Mouse (Mus musculus) intestine, postnatal 0 days (tissue): ENCODE measurements at regions not wholly inside any gene's neighbourhood (a gene's known extent, or its start where the extent isn't known, plus 50 kb on each side); places are given as distances from the start of the nearest gene placed in this dataset.

ENCODE experiments used
- ATAC-seq: fragments of 200-750 bp; cut with Nextera tagmentation; 2 replicates; pipeline ENCODE4 v1.8.0; 2017; ENCODE audit warnings: mild to moderate bottlenecking, moderate TSS enrichment, moderate library complexity
- H3K27ac ChIP-seq: fragments of 300-500 bp; sonication (generic); 2 replicates; pipeline ENCODE4 v1.5.1; 2014; ENCODE audit warnings: mild to moderate bottlenecking, low read depth, low read length, moderate library complexity
- H3K27me3 ChIP-seq: fragments of 300-500 bp; sonication (generic); replicated peaks from 2 replicates; pipeline ENCODE4 v1.6.1; 2014; ENCODE audit warnings: low read length, mixed read lengths; ENCODE audit not compliant: control insufficient read depth, insufficient read depth
- H3K36me3 ChIP-seq: fragments of 300-500 bp; sonication (generic); 2 replicates; pipeline ENCODE4 v1.6.1; 2014; ENCODE audit warnings: mild to moderate bottlenecking, moderate library complexity; ENCODE audit not compliant: control insufficient read depth, insufficient read depth
- H3K4me1 ChIP-seq: fragments of 300-500 bp; sonication (generic); replicated peaks from 2 replicates; pipeline ENCODE4 v1.6.1; 2014; ENCODE audit warnings: antibody characterized with exemption, low read length, mixed read lengths; ENCODE audit not compliant: control insufficient read depth, insufficient read depth
- H3K4me2 ChIP-seq: fragments of 300-500 bp; sonication (generic); replicated peaks from 2 replicates; pipeline ENCODE4 v1.6.1; 2014; ENCODE audit warnings: low read depth, mild to moderate bottlenecking, moderate library complexity
- H3K4me3 ChIP-seq: fragments of 300-500 bp; sonication (generic); 2 replicates; pipeline ENCODE4 v1.5.1; 2014; ENCODE audit warnings: low read depth, low read length
- H3K9ac ChIP-seq: fragments of 300-500 bp; sonication (generic); 2 replicates; pipeline ENCODE4 v1.6.1; 2014; ENCODE audit warnings: mild to moderate bottlenecking, low read depth, low read length
- H3K9me3 ChIP-seq: fragments of 300-500 bp; sonication (generic); 2 replicates; pipeline ENCODE4 v1.6.1; 2016; ENCODE audit warnings: mixed run types; ENCODE audit not compliant: control insufficient read depth
- CTCF ChIP-seq: sonication (generic); IDR thresholded peaks from 2 replicates; pipeline ENCODE4 v1.5.1; 2016; ENCODE audit warnings: low read depth, mild to moderate bottlenecking, control low read depth, antibody characterized with exemption, moderate library complexity
- WGBS: fragments of 180-500 bp; shearing (Covaris S2); extraction: QIAGEN DNeasy Blood & Tissue Kit; methylation state at CpG from one replicate; pipeline ENCODE4 v1.1.7; 2014; 5-methylcytosine and 5-hydroxymethylcytosine counted together

DNA sequence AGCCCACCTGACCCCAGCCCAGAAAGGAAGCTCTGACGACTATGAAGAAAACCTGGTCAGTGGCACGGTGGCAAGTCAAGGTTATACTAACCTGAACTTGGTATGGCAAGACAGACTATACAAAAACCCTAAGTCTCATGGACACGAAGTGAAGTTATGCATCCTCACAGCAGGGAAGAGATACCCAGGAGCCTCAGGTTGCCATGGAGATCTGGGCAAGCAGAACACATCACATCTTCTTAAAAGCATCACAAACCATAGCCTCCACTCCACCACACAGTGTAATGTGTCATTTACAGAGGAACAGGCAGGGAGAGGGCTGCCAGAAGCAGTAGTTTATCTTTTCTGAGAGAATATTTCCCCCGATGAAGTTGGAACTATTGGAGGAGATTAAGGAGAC lies 146.5 kb downstream of the Slc39a8 start:
- H3K4me1 ChIP-seq = no peaks in the 10 kb centered on the region
- H3K4me3 ChIP-seq = no peak overlapping the region
- no peaks in the 10 kb centered on the region for H3K9me3 ChIP-seq
- H3K4me2 ChIP-seq = no peak overlapping the region
- WGBS = 75% methylated on average over 4 of the region's 4 CpGs
- no peak overlapping the region for H3K9ac ChIP-seq
- no peak overlapping the region for H3K27ac ChIP-seq
- no peak for TF ChIP-seq CTCF
- no peaks in the 10 kb centered on the region for H3K27me3 ChIP-seq
- H3K36me3 ChIP-seq = no peaks in the 10 kb centered on the region
- ATAC-seq = no peak

- no peaks in the 10 kb centered on the region for H3K4me1 ChIP-seq
- no peaks in the 10 kb centered on the region for H3K36me3 ChIP-seq
- no peak for TF ChIP-seq CTCF
- no peaks in the 10 kb centered on the region for H3K9me3 ChIP-seq
- WGBS = 83% methylated on average over 4 of the region's 4 CpGs
- H3K4me3 ChIP-seq = no peak overlapping the region
- no peak overlapping the region for H3K27ac ChIP-seq
- no peak overlapping the region for H3K4me2 ChIP-seq
- H3K9ac ChIP-seq = no peak overlapping the region
- ATAC-seq = no peak
- no peaks in the 10 kb centered on the region for H3K27me3 ChIP-seq
Measured at GRCm38 (mm10) chr3:135972413-135972812, 147.3 kb downstream of the Slc39a8 start.

DNA sequence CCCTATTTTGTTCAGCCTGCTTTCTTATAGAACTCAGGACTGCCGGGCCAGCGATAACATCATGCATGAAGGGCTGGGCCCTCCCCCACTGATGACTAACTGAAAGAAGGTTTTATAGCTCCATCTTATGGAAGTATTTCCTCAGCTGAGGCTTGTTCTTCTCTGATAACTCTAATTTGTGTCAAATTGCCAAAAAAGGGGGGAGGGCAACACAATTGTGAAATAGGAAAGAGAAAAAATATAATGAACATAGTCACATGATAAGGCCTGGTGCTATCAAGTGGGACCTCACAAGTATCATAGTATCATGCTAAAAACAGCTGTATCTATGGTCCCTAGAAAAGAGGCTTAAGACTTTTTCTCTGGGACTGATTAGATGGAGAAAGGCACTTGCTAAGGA lies 148.2 kb downstream of the Slc39a8 start:
- no peaks in the 10 kb centered on the region for H3K27me3 ChIP-seq

GRCm38 (mm10) chr3:135973842-135974241 lies 148.8 kb downstream of the Slc39a8 start:
- no peaks in the 10 kb centered on the region for H3K27me3 ChIP-seq
- H3K4me2 ChIP-seq = no peak overlapping the region
- H3K9ac ChIP-seq = no peak overlapping the region
- H3K27ac ChIP-seq = no peak overlapping the region
- no peak for ATAC-seq
- no peaks in the 10 kb centered on the region for H3K9me3 ChIP-seq
- no peaks in the 10 kb centered on the region for H3K36me3 ChIP-seq
- no peak overlapping the region for H3K4me3 ChIP-seq
- H3K4me1 ChIP-seq = no peaks in the 10 kb centered on the region
- WGBS = 87% methylated on average over 3 of the region's 3 CpGs
- no peak for TF ChIP-seq CTCF

More for the DNA sequence above, 148.2 kb downstream of the Slc39a8 start:
- Histone ChIP-seq H3K4me1 (no peaks in the 10 kb centered on the region), H3K4me3 (no peak overlapping the region), H3K36me3 (no peaks in the 10 kb centered on the region), H3K9ac (no peak overlapping the region), H3K9me3 (no peaks in the 10 kb centered on the region), H3K4me2 (no peak overlapping the region), H3K27ac (no peak overlapping the region)
- 70% methylated on average over 2 of the region's 2 CpGs for WGBS
- ATAC-seq = no peak
- TF ChIP-seq CTCF = no peak

DNA sequence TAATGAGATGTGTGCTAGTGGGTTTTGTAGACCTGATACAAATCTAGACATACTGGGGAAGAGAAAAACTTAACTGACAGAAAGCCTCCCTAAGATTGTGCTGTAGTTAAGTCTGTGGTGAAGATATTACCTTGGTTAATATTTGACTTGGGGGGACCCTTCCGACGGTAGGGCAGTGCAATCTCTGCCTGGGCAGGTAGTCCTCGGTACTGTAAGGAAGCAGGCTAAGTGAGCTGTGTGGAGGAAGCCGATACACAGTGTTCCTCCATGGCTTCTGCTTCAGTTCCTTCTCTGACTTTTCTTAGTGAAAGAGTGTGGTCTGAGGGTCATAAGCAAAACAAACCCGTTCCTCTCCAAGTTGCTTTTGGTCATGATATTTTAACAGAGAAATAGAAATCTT lies 149.7 kb downstream of the Slc39a8 start:
- H3K36me3 ChIP-seq = no peaks in the 10 kb centered on the region
- no peak overlapping the region for H3K4me3 ChIP-seq
- 49% methylated on average over 5 of the region's 5 CpGs for WGBS
- TF ChIP-seq CTCF = no peak
- no peak overlapping the region for H3K9ac ChIP-seq
- no peaks in the 10 kb centered on the region for H3K4me1 ChIP-seq
- H3K9me3 ChIP-seq = no peaks in the 10 kb centered on the region
- H3K27me3 ChIP-seq = no peaks in the 10 kb centered on the region
- peak overlapping the region; percentile 22 for H3K4me2 ChIP-seq
- no peak overlapping the region for H3K27ac ChIP-seq
- ATAC-seq = no peak

DNA sequence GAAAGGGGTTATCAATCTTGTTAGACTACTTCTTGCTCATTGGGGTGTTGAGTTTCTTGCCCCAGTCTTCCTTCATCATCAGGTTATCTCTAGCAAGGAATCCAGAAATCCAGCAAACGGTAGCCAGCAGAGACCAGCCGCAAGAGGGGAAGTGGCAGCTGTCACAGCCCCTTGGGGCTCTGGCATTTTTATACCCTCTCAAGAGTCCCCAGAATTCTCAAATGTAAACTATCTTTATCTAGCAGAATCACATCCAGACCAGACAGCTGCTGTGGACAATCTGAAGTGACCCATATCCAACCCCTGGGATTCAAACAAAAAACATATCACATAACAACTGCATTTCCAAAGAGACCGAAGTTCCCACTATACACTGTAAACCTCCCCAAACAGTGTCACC lies 162.1 kb downstream of the Slc39a8 start:
- 82% methylated on average over 3 of the region's 3 CpGs for WGBS

GRCm38 (mm10) chr3:135989281-135989680 lies 164.2 kb downstream of the Slc39a8 start:
- H3K9me3 ChIP-seq = no peaks in the 10 kb centered on the region
- no peak for TF ChIP-seq CTCF
- H3K36me3 ChIP-seq = no peaks in the 10 kb centered on the region
- ATAC-seq = no peak
- no peak overlapping the region for H3K4me2 ChIP-seq
- H3K27ac ChIP-seq = no peak overlapping the region
- H3K27me3 ChIP-seq = no peaks in the 10 kb centered on the region
- no peak overlapping the region for H3K9ac ChIP-seq
- H3K4me3 ChIP-seq = no peak overlapping the region
- no peaks in the 10 kb centered on the region for H3K4me1 ChIP-seq
- 74% methylated on average over 2 of the region's 2 CpGs for WGBS

More for the DNA sequence above, 162.1 kb downstream of the Slc39a8 start:
- Histone ChIP-seq H3K4me1 (no peaks in the 10 kb centered on the region), H3K27me3 (no peaks in the 10 kb centered on the region), H3K9me3 (no peaks in the 10 kb centered on the region), H3K9ac (no peak overlapping the region), H3K36me3 (no peaks in the 10 kb centered on the region), H3K4me2 (no peak overlapping the region), H3K27ac (no peak overlapping the region), H3K4me3 (no peak overlapping the region)
- TF ChIP-seq CTCF = no peak
- ATAC-seq = no peak
